Mouse (Mus musculus) heart, embryonic 15.5 days (tissue): Measurements from ENCODE around the gene Ppm1l. TPM values are rescaled to one million over a fixed set of nuclear protein-coding genes. Genes with fewer than 3 reads are reported as not detected.
"Not testable (repeated sequence)": the region's sequence is repeated elsewhere in the genome, so short reads cannot be mapped to it uniquely, and the experiment has no call there.

Experiments
- ATAC-seq: fragments of 200-750 bp; cut with Nextera tagmentation; replicated peaks from 2 replicates; pipeline ENCODE4 v1.8.0; 2017; ENCODE audit warnings: low read depth, moderate TSS enrichment; ENCODE audit not compliant: insufficient number of reproducible peaks, insufficient read depth, low FRiP score
- H3K27ac ChIP-seq: fragments of 300-500 bp; sonication (generic); 2 replicates; pipeline ENCODE4 v1.5.1; 2015; ENCODE audit warnings: mild to moderate bottlenecking, inconsistent platforms
- H3K27me3 ChIP-seq: fragments of 300-500 bp; sonication (generic); 2 replicates; pipeline ENCODE4 v1.6.1; 2015; ENCODE audit warnings: inconsistent platforms
- H3K36me3 ChIP-seq: fragments of 300-500 bp; sonication (generic); 2 replicates; pipeline ENCODE4 v1.6.1; 2015; ENCODE audit warnings: mild to moderate bottlenecking, inconsistent platforms
- H3K4me1 ChIP-seq: fragments of 300-500 bp; sonication (generic); replicated peaks from 2 replicates; pipeline ENCODE4 v1.6.1; 2015; ENCODE audit warnings: inconsistent platforms
- H3K4me2 ChIP-seq: fragments of 300-500 bp; sonication (generic); 2 replicates; pipeline ENCODE4 v1.6.1; 2015; ENCODE audit warnings: inconsistent platforms, mild to moderate bottlenecking, moderate library complexity
- H3K4me3 ChIP-seq: fragments of 300-500 bp; sonication (generic); 2 replicates; pipeline ENCODE4 v1.5.1; 2015; ENCODE audit warnings: mild to moderate bottlenecking, inconsistent platforms
- H3K9ac ChIP-seq: fragments of 300-500 bp; sonication (generic); 2 replicates; pipeline ENCODE4 v1.6.1; 2015; ENCODE audit warnings: mild to moderate bottlenecking, inconsistent platforms
- H3K9me3 ChIP-seq: fragments of 300-500 bp; sonication (generic); replicated peaks from 2 replicates; pipeline ENCODE4 v1.6.1; 2016; ENCODE audit warnings: inconsistent platforms
- WGBS: fragments of 180-500 bp; shearing (Covaris S2); methylation state at CpG from one replicate; pipeline ENCODE4 v1.1.7; 2015; ENCODE audit warnings: mixed read lengths; 5-methylcytosine and 5-hydroxymethylcytosine counted together
- polyA plus RNA-seq: library from polyadenylated mRNA; unstranded; fragments of >200 nt; fragmentation: Nextera tagmentation; extraction: Ambion mirVana; gene quantifications from 2 replicates; pipeline ENCODE4 v1.2.1, GENCODE M21; 2015

Gene Ppm1l
- polyA plus RNA-seq, 1 experiment from 2014 or later, result 8.5 TPM

- no peak for ATAC-seq
- Histone ChIP-seq H3K4me3 (no peak overlapping the region), H3K4me2 (no peak overlapping the region), H3K36me3 (no peaks in the 10 kb centered on the region), H3K4me1 (no peaks in the 10 kb centered on the region), H3K27ac (no peak overlapping the region), H3K27me3 (no peaks in the 10 kb centered on the region), H3K9me3 (no peaks in the 10 kb centered on the region), H3K9ac (no peak overlapping the region)
- WGBS, result 79% methylated on average over 5 of the region's 5 CpGs
These were observed 58.3 kb downstream of the Ppm1l start for GRCm38 (mm10) chr3:69374983-69375382.

GRCm38 (mm10) chr3:69381213-69381612 is 64.6 kb downstream of the Ppm1l start:
- no peak for ATAC-seq
- 90% methylated on average over 4 of the region's 4 CpGs for WGBS
- H3K4me2 ChIP-seq, result no peak overlapping the region
- H3K9ac ChIP-seq, result no peak overlapping the region
- H3K27ac ChIP-seq, result no peak overlapping the region
- H3K9me3 ChIP-seq, result no peaks in the 10 kb centered on the region
- H3K4me3 ChIP-seq, result no peak overlapping the region
- H3K4me1 ChIP-seq, result no peaks in the 10 kb centered on the region
- H3K27me3 ChIP-seq, result no peaks in the 10 kb centered on the region
- no peaks in the 10 kb centered on the region for H3K36me3 ChIP-seq

DNA sequence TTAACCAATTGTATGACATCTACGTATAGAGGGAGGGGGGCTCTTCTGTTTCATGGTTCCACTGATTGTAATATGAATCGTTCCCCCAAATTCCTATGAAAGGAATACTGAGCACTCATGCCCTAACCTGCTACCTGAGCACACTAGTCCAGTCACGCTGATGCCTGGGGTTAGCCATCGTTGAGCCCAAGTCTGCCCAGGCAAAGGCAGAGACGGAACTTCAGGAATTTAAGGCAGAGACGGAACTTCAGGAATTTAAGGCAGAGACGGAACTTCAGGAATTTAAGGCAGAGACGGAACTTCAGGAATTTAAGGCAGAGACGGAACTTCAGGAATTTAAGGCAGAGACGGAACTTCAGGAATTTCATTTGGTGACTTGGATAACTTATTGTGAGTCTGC is 75.2 kb downstream of the Ppm1l start:
- not testable (repeated sequence) for H3K27ac ChIP-seq, H3K4me2 ChIP-seq, H3K4me1 ChIP-seq, H3K9ac ChIP-seq, H3K36me3 ChIP-seq, H3K27me3 ChIP-seq, ATAC-seq, H3K4me3 ChIP-seq, H3K9me3 ChIP-seq
- WGBS, result 51% methylated on average over 10 of the region's 10 CpGs

DNA sequence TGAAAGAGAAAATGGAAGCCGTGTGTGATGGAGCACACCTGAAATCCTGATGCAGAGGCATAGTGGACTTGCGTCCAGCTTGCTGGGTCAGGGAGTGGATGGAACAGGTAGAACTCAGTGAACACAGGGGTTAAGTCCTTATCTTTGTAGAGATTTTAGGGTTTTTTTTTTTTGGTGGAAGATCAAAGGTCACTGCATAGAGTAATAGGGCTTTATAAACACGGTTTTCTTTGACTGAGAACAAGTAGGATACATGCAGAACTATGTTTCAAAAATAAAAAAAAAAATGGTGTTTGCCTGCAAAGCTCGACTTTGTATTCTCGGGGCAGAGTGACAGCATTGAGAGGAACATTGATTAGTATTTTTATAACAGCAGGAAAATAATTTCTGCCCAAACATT is 75.6 kb downstream of the Ppm1l start:
- Histone ChIP-seq H3K36me3 (no peaks in the 10 kb centered on the region), H3K9me3 (no peaks in the 10 kb centered on the region), H3K9ac (no peak overlapping the region), H3K27me3 (no peaks in the 10 kb centered on the region), H3K4me3 (no peak overlapping the region), H3K27ac (no peak overlapping the region), H3K4me2 (no peak overlapping the region), H3K4me1 (peaks cover 8% of the 10 kb centered on the region)
- WGBS, result 85% methylated on average over 5 of the region's 5 CpGs
- ATAC-seq, result no peak

GRCm38 (mm10) chr3:69393079-69393478 is 76.4 kb downstream of the Ppm1l start:
- H3K27me3 ChIP-seq, result no peaks in the 10 kb centered on the region
- H3K9ac ChIP-seq, result no peak overlapping the region
- H3K27ac ChIP-seq, result no peak overlapping the region
- ATAC-seq, result no peak
- no peak overlapping the region for H3K4me2 ChIP-seq
- peaks cover 8% of the 10 kb centered on the region for H3K4me1 ChIP-seq
- no peaks in the 10 kb centered on the region for H3K36me3 ChIP-seq
- no peaks in the 10 kb centered on the region for H3K9me3 ChIP-seq
- H3K4me3 ChIP-seq, result no peak overlapping the region
- 84% methylated on average over 9 of the region's 9 CpGs for whole genome bisulfite sequencing

GRCm38 (mm10) chr3:69393991-69394390 is 77.3 kb downstream of the Ppm1l start:
- Histone ChIP-seq H3K9ac (no peak overlapping the region), H3K9me3 (no peaks in the 10 kb centered on the region), H3K36me3 (no peaks in the 10 kb centered on the region), H3K27me3 (no peaks in the 10 kb centered on the region), H3K4me1 (peaks cover 8% of the 10 kb centered on the region), H3K27ac (no peak overlapping the region), H3K4me3 (no peak overlapping the region), H3K4me2 (no peak overlapping the region)
- ATAC-seq, result 0 out of 2 replicates have a peak, but pooled peaks have one; percentile 47
- 47% methylated on average over 3 of the region's 3 CpGs for WGBS

DNA sequence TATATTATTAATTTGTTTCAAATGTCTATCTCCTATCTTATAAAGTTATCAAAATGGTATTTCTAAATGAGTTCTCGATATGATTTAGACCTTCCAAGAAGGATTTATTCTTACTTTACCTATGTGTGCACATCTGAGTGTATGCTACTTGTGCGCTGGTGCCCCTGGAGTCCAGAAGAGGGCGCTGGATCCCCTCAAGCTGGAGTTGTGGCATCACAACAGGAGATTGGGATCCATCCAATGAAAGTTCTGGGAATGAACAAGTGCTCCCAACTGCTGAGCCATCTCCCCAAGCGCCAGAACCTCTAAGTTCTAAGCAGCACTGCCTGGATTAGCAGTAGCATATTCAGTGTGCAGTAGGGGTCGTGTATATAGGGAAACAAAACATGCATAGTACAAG is 78.4 kb downstream of the Ppm1l start:
- H3K27me3 ChIP-seq, result no peaks in the 10 kb centered on the region
- H3K9me3 ChIP-seq, result no peaks in the 10 kb centered on the region
- H3K4me1 ChIP-seq, result peaks cover 8% of the 10 kb centered on the region
- H3K4me3 ChIP-seq, result no peak overlapping the region
- H3K36me3 ChIP-seq, result no peaks in the 10 kb centered on the region
- no peak overlapping the region for H3K27ac ChIP-seq
- no peak overlapping the region for H3K4me2 ChIP-seq
- no peak overlapping the region for H3K9ac ChIP-seq
- 80% methylated on average over 5 of the region's 5 CpGs for WGBS
- no peak for ATAC-seq

DNA sequence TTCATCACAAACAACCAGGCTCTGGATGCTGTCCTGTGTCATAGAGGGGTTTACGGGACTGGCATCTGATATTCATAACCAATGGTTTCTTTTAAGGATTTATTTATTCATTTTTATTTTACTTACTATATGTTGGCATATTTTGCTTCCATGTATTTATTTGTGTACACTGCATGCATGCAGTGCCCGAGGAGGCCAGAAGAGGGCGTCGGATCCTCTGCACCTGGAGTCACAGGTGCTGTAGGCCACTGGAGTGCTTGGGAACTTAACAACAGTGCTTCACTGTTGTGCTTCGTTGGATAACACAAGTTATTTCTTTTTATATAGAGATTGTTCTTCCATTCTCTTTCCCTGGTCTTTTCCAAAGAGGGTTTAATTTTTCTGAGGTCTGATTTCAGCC is 81.1 kb downstream of the Ppm1l start:
- Histone ChIP-seq H3K4me2 (no peak overlapping the region), H3K27me3 (no peaks in the 10 kb centered on the region), H3K27ac (no peak overlapping the region), H3K36me3 (no peaks in the 10 kb centered on the region), H3K9me3 (no peaks in the 10 kb centered on the region), H3K4me1 (peaks cover 8% of the 10 kb centered on the region), H3K4me3 (no peak overlapping the region), H3K9ac (no peak overlapping the region)
- ATAC-seq, result no peak
- 60% methylated on average over 5 of the region's 5 CpGs for WGBS

- peaks cover 3% of the 10 kb centered on the region for H3K4me1 ChIP-seq
- H3K36me3 ChIP-seq, result no peaks in the 10 kb centered on the region
- H3K9me3 ChIP-seq, result no peaks in the 10 kb centered on the region
- H3K27ac ChIP-seq, result no peak overlapping the region
- H3K27me3 ChIP-seq, result no peaks in the 10 kb centered on the region
- H3K4me3 ChIP-seq, result no peak overlapping the region
- no peak for ATAC-seq
- H3K4me2 ChIP-seq, result no peak overlapping the region
- no peak overlapping the region for H3K9ac ChIP-seq
- 82% methylated on average over 6 of the region's 6 CpGs for WGBS
These were observed 82.7 kb downstream of the Ppm1l start for GRCm38 (mm10) chr3:69399336-69399735.

DNA sequence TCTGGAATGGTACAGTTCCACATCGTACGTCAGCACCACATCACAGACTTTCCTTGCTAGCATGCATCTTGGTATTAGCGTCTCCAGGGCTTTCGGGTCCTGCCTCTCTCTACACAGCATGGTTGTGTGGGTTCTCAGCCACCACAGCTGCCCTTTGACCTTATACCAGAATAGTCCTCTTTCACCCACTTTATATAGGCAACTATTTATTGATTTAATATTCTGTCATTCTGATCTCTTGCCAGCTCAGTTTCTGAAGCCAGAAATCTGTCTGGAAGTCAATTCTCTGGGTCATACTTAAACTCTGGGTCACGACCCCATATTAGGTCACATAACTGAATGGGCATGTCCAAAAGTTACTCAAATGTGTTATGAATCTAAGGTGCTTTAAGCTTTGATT is 86.5 kb downstream of the Ppm1l start:
- no peak overlapping the region for H3K4me3 ChIP-seq

GRCm38 (mm10) chr3:69406210-69406895 is 89.7 kb downstream of the Ppm1l start:
- no peak for ATAC-seq
- Histone ChIP-seq H3K4me2 (no peak overlapping the region), H3K36me3 (no peaks in the 10 kb centered on the region), H3K9me3 (no peaks in the 10 kb centered on the region), H3K4me3 (no peak overlapping the region), H3K9ac (no peak overlapping the region), H3K27ac (no peak overlapping the region), H3K27me3 (no peaks in the 10 kb centered on the region), H3K4me1 (no peaks in the 10 kb centered on the region)
- WGBS, result 90% methylated on average over 5 of the region's 5 CpGs

More for the DNA sequence above, 86.5 kb downstream of the Ppm1l start:
- H3K4me1 ChIP-seq, result no peaks in the 10 kb centered on the region
- H3K9ac ChIP-seq, result no peak overlapping the region
- WGBS, result 80% methylated on average over 5 of the region's 5 CpGs
- ATAC-seq, result no peak
- H3K27me3 ChIP-seq, result no peaks in the 10 kb centered on the region
- H3K36me3 ChIP-seq, result no peaks in the 10 kb centered on the region
- H3K9me3 ChIP-seq, result no peaks in the 10 kb centered on the region
- no peak overlapping the region for H3K27ac ChIP-seq
- no peak overlapping the region for H3K4me2 ChIP-seq

- no peak for ATAC-seq
- no peaks in the 10 kb centered on the region for H3K36me3 ChIP-seq
- no peak overlapping the region for H3K9ac ChIP-seq
- 78% methylated on average over 3 of the region's 3 CpGs for WGBS
- H3K9me3 ChIP-seq, result no peaks in the 10 kb centered on the region
- no peak overlapping the region for H3K27ac ChIP-seq
- H3K27me3 ChIP-seq, result no peaks in the 10 kb centered on the region
- H3K4me3 ChIP-seq, result no peak overlapping the region
- H3K4me1 ChIP-seq, result no peaks in the 10 kb centered on the region
- no peak overlapping the region for H3K4me2 ChIP-seq
These were observed 91.4 kb downstream of the Ppm1l start for GRCm38 (mm10) chr3:69408064-69408463.
